Mouse (Mus musculus): ENCODE measurements at regions not wholly inside any gene's neighbourhood (a gene's known extent, or its start where the extent isn't known, plus 50 kb on each side); places are given as distances from the start of the nearest gene placed in this dataset.
"Not testable (repeated sequence)": the region's sequence is repeated elsewhere in the genome, so short reads cannot be mapped to it uniquely, and the experiment has no call there.

- DNase-seq (ENCODE audit: low spot score in 2 of 2) = peak; percentile 35 to 55
Measured at GRCm38 (mm10) chr3:153144217-153144616, 162.2 kb upstream of the St6galnac5 start.

DNA sequence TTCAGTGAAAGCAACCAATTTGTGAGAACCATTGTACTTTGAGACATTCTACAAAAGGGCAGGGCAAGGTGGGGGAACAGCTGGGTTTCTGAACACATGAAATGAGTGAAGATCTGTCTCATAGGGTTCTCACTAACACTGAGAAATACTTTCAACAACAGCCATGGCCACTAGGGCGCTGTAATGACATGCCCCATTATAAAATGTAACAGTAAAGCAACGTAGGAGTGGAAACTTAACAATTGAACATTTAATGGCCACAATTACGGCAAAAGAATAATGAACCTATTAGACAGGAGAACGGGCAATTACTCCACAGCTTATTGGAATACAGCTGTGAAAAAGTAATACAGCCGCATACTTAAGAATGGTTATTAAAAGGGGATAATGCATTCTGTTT is 158.9 kb upstream of the St6galnac5 start:
- no peak for DNase-seq (ENCODE audit: low spot score in 2 of 2)

- no peak for DNase-seq (ENCODE audit: low spot score in 2 of 2)
Measured at GRCm38 (mm10) chr3:153125335-153125734, 143.3 kb upstream of the St6galnac5 start.

DNA sequence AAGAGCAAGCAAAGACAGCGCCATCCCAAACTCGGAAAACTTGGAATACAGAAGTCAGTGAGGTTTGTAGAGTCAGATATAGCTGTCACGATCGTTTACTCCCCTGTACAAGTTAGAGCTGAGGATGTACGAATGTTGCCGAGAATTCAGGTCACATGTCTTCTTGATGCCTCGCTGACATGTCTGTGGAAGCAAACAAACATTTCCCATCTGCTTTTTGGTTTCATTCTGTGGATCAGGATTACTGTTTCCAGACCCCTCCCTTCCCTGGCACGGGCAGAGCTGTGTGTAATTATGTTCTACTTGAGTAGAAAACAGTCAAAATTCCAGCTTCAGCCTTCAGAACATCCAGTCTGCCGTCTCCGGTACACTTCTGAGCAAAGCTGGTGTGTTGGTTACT is 139.9 kb upstream of the St6galnac5 start:
- peak; percentile 25 to 28 for DNase-seq (ENCODE audit: low spot score in 2 of 2)

- no peak for DNase-seq (ENCODE audit: low spot score in 2 of 2)
Measured at GRCm38 (mm10) chr3:153119142-153119541, 137.1 kb upstream of the St6galnac5 start.

DNA sequence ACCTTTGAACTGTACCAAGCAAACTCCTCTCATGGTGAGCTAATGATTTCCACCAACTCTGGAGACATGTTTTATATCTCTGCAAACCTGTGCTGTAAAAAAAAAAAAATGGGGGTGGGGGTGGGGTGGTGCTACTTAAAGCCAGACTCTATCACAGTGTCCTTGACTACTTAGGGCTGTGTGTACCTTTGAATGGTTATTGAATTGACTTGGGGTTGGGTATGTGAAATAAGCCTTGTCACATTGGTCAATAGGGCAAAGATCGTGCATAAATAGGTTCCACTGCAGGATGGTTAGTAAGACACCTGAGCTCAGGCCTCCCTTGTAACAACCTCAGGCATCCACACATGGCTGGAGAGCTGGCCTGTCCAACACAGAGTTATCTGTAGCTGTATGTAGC is 136.6 kb upstream of the St6galnac5 start:
- no peak for DNase-seq (ENCODE audit: low spot score in 2 of 2)

- DNase-seq (ENCODE audit: low spot score in 2 of 2) = peak; percentile 40 to 62
Measured at GRCm38 (mm10) chr3:153105591-153105990, 123.5 kb upstream of the St6galnac5 start.

DNA sequence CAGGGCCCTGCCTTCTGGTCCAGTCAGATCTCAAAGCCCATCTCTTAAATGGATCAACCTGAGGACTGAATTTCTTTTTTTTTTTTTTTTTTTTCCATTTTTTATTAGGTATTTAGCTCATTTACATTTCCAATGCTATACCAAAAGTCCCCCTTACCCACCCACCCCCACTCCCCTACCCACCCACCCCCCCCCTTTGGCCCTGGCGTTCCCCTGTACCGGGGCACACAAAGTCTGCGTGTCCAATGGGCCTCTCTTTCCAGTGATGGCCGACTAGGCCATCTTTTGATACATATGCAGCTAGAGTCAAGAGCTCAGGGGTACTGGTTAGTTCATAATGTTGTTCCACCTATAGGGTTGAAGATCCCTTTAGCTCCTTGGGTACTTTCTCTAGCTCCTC is 108.5 kb upstream of the St6galnac5 start:
- DNase-seq (ENCODE audit: low spot score in 2 of 2) = not testable (repeated sequence)

DNA sequence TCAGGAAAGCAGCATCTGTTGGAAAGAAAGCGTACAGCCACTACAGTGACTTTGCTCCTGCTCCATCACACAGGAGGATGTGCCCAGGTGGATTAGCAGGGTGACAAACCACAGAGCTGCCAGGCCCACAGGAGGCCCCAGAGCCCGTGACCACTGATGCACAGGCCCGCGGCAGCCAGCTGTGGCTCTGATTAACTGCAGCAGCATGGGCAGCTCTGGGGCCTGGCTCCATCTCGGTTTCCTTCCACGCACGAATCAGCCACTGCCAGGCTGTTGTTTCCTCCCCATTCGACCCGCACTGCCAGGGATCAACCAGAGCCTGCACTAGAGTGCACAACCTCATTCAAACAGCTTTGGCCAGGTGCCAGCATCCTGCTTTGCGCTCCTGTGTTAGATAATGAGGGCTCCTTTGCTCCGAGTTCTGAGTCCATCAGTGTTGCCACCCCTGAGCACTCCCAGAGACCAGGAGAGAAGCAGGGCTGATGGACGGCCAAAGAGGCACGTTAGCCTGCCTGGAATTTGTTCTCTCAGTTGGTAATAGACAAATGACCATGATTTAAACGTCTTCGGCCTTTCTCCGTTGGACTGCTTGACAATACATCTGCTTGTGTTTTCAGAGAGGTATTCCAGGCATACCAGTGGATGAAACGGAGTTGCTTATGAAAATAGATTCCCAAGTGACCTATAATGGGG is 103.2 kb upstream of the St6galnac5 start:
- peak; percentile 61 to 72 for DNase-seq (ENCODE audit: low spot score in 2 of 2)

DNA sequence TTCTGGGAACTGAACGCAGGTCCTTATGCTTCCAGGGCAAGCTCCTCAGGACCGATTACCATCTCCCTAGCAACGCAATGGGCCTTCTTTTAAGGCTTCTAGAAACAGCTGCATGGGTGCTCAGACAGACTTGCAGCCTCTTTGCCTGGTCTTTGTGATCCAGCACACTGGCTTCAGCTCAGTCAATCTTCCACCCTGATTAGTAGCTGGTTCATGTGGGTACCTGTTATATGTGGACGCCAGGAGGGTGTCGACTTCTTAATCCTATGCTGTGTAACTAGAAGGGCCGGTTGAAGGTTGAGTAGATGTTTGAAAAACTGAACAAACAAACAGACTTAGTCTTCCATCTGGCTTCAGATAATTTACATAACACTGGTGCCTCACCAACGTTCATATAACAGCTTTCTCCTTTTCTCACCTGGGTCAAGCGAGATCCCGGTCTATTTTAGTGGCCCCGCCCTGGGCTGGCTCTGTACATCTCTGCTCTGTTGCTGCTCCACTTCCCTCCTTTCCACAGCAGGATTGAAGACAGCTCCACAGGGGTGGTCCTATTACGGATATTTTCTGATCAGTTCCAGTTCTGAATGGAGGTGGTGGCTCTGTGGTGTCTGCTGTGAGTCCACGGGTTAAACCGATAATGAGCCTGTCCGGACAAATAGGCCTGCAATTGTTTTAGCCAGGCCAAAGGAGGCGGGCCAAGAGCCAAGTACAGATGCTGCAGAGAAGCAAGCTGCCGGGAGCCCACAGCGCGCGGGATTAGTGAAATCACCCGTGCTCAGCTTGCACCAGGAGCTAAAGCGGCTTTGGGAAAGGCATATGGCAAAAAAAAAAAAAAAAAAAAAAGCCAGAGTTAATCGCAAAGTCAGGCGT is 102.4 kb upstream of the St6galnac5 start:
- peak; percentile 58 to 63 for DNase-seq (ENCODE audit: low spot score in 2 of 2)

DNA sequence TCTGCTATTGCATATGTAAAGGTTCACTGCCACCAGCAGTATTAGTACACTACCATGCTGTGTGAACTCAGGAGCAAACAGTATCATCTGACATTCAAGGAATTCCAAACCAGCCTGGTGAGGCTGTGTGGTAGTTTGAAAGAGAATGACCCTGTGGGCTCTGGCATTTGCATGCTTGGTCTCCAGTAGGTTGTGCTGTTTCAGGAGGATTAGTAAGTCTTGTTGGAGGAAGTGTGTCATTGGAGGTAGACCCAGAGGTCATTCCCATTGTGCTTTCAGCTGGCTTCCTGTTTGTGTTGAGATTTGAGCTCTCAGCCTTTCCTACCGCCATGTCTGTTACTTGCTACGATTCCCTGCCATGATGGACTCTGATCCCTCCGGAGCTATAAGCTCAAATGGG is 98.3 kb upstream of the St6galnac5 start:
- DNase-seq (ENCODE audit: low spot score in 2 of 2) = no peak

GRCm38 (mm10) chr3:153077846-153078703 is 96.0 kb upstream of the St6galnac5 start:
- DNase-seq (ENCODE audit: low spot score in 2 of 2) = peak; percentile 64 to 69

DNA sequence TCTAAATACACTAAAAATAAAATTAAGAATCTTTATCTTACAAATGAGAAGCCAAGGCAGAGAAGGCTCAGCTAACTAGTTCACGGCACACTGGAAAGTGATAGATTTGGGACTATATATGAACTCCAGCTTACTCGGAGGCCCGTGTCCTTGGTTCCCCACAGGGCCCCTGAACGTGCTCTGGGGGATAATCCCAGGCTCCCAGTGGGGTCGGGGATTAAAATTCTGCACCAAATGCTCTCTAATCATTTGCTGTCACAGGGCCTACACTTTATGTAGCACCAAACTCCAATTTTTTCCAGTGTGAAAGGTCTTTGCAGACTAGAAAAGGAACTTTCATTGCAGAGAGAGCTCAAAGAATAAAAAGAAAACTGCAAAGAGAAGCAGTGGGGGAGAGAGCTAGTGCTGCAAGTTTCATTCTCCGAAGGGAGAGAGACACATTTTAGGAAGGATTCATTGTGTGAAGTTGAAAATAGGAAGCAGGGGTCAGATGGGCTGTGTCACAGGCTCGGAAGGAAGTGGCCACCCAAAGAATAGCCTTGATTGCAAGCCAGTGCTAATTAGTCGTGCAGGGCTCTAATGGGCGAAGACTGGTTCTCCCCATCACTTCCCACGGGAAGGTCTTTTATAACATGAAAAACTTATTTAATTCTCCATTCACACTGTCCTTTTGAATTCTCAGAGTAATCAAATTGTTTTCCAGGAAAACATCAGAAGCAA is 90.3 kb upstream of the St6galnac5 start:
- no peak for DNase-seq (ENCODE audit: low spot score in 2 of 2)

- no peak for DNase-seq (ENCODE audit: low spot score in 2 of 2)
Measured at GRCm38 (mm10) chr3:153071549-153071948, 89.5 kb upstream of the St6galnac5 start.

- no peak for DNase-seq (ENCODE audit: low spot score in 2 of 2)
Measured at GRCm38 (mm10) chr3:153071123-153071522, 89.1 kb upstream of the St6galnac5 start.

DNA sequence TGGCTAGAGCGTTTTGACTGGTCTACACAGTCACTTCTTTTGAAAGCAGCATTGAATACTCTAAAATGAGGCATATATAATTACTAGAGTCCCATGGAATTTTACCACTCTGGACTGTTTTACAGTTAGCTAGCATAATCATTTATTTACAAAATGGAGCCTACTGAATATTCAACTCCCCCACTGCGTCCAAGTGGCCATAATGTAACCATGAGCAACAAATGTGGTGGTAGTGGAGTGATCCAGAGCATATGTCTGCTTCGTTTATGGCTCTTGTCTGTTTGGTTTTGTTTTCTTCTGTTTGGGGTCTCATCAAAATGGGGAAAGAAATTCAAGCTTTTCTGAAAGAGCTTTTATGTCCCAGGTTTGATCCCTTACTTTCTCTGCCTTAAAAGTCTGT is 83.8 kb upstream of the St6galnac5 start:
- no peak for DNase-seq (ENCODE audit: low spot score in 2 of 2)

GRCm38 (mm10) chr3:153053163-153053562 is 71.1 kb upstream of the St6galnac5 start:
- DNase-seq (ENCODE audit: low spot score in 2 of 2) = no peak

DNA sequence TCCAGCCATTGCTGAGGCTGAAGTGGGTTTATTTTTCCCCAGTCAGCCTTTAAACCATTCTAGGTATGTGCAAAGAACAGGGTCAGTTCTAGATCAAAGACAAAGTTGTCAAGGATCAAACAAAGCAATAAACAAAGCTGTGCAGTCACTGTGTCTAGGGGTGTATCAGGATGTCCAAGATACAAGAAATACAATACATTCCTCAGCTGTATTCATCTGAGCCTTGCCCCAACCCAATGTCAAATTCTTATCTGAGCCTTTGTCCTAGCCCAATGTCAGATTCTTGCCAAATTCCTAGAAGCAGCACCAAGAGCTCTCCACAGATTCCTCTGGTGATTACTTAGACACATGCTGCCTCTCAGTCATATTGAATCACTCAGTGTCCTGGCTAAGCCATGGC is 69.5 kb upstream of the St6galnac5 start:
- DNase-seq (ENCODE audit: low spot score in 2 of 2) = no peak

DNA sequence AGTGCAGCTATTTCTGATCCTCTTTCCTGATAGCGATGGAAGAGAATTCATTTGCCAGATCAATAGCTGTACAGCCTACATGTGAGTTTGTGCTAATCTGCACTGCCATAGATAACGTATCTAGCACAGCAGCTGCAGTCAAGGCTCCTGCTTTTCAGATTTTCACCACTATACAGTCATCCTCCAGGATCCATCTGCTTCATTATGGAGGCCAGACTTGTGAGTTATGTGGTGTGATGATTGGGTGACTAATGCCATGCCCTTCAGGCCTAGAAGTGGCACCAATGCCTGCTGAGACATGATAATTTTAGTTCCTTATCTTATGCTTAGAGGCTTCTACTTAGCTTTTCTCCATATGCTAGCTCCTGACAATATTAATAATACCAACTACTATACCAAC is 63.3 kb upstream of the St6galnac5 start:
- DNase-seq (ENCODE audit: low spot score in 2 of 2) = no peak

DNA sequence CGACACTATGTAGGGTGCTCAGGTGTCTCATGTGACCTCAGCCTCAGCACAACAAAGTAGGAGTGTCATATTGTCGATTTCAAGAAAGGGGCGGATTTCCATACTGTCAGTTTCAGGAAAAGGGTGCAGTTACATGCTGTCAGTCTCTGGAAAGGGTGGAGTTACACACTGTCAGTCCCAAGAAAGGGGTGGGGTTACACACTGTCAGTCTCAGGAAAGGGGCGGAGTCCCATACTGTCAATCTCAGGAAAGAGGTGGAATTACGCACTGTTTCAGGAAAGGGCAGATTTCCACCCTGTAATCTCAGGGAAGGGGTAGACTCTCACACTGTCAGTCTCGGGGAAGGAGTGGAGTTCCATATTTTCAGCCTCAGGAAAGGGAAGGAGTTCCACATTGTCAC is 51.9 kb upstream of the St6galnac5 start:
- no peak for DNase-seq (ENCODE audit: low spot score in 2 of 2)

Measured in layer of hippocampus, postnatal 10 days (tissue).